In the genomic region with DNA sequence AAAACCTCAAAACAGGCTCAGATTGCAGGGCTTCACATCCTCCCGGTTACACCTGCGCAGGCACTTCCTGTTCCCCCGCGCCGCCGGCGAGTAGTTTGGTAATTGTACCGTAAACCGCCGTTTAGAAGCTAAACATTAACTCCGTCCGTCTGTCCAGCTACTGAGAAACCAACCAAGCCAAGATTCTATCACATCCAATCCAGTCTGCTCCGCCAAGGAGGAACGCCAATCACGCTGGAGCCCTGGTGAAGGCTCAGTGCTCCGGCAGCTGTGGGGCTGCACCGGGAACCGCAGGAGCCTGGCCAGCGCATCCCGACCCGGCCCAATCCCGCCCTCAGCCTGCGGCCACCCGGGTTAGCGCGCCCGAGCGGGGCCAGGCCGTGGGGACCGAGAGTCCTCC, we compare ENCODE assay signal across 8 mouse cellular contexts. TPM values are rescaled to one million over a fixed set of nuclear protein-coding genes. Genes with fewer than 3 reads are reported as not detected.
DNase-seq lines count a peak whose midpoint lies in the region; ATAC-seq and TF ChIP-seq lines count a peak whose summit lies in the region.

No protein-coding gene starts in this region.

- WGBS in heart, embryonic 10.5 days: under 1% methylated on average over 30 of the region's 30 CpGs
- WGBS in embryonic facial prominence, embryonic 12.5 days: under 1% methylated on average over 30 of the region's 30 CpGs
- under 1% methylated on average over 30 of the region's 30 CpGs for WGBS in intestine, postnatal 0 days
- WGBS in stomach, postnatal 0 days: 0% methylated on average over 21 of the region's 30 CpGs

- no peak for DNase-seq in heart, embryonic 10.5 days (ENCODE audit: low spot score)
- no peak for DNase-seq in heart, adult 9 months (ENCODE audit: low spot score in 2 of 2)
- peak; percentile 83 for DNase-seq in stomach, postnatal 0 days (ENCODE audit: low spot score)
- DNase-seq in yolk sac, embryonic 10.5 days (ENCODE audit: low spot score): no peak

- H3K27me3 ChIP-seq in heart, embryonic 10.5 days (ENCODE audit: insufficient read depth, poor library complexity, severe bottlenecking): no peaks in the 10 kb centered on the region
- no peaks in the 10 kb centered on the region for H3K27me3 ChIP-seq in E14TG2a.4 (ENCODE audit: insufficient read depth, low read length)
- H3K27me3 ChIP-seq in embryonic facial prominence, embryonic 12.5 days: no peaks in the 10 kb centered on the region
- H3K27me3 ChIP-seq in intestine, postnatal 0 days (replicated peaks; ENCODE audit: control insufficient read depth, insufficient read depth, low read length): no peaks in the 10 kb centered on the region
- H3K27me3 ChIP-seq in megakaryocyte, embryonic 14.5 days (replicated peaks): peaks cover 13% of the 10 kb centered on the region
- H3K27me3 ChIP-seq in stomach, postnatal 0 days (ENCODE audit: control insufficient read depth, insufficient read depth, low read length): no peaks in the 10 kb centered on the region

- no peak for TF ChIP-seq EP300 in stomach, postnatal 0 days (optimal IDR thresholded peaks at IDR 0.05)

- H3K36me3 ChIP-seq in heart, embryonic 10.5 days: peaks cover 4% of the 10 kb centered on the region; the same call in 1 of the 2 replicates
- H3K36me3 ChIP-seq in E14TG2a.4 (ENCODE audit: insufficient read depth, low read length): peaks cover 4% of the 10 kb centered on the region
- 0 out of 2 replicates have a peak, but pooled peaks cover 2% of the 10 kb centered on the region for H3K36me3 ChIP-seq in embryonic facial prominence, embryonic 12.5 days
- H3K36me3 ChIP-seq in intestine, postnatal 0 days (ENCODE audit: control insufficient read depth, insufficient read depth): peaks cover 4% of the 10 kb centered on the region; the same call in 1 of the 2 replicates
- H3K36me3 ChIP-seq in megakaryocyte, embryonic 14.5 days (replicated peaks; ENCODE audit: low read length): no peaks in the 10 kb centered on the region
- H3K36me3 ChIP-seq in stomach, postnatal 0 days (ENCODE audit: control insufficient read depth, insufficient read depth, low read length): no peaks in the 10 kb centered on the region

- H3K4me2 ChIP-seq in embryonic facial prominence, embryonic 12.5 days (replicated peaks): peak overlapping the region; percentile 60
- peak overlapping the region; percentile 83 for H3K4me2 ChIP-seq in intestine, postnatal 0 days (replicated peaks; ENCODE audit: low read depth)
- peak overlapping the region; percentile 64 for H3K4me2 ChIP-seq in stomach, postnatal 0 days (replicated peaks; ENCODE audit: low read depth)

- H3K4me3 ChIP-seq in heart, embryonic 10.5 days: peak overlapping the region; percentile 79
- peak overlapping the region; percentile 97 for H3K4me3 ChIP-seq in E14TG2a.4 (replicated peaks; ENCODE audit: low read length)
- peak overlapping the region; percentile 84 for H3K4me3 ChIP-seq in embryonic facial prominence, embryonic 12.5 days
- H3K4me3 ChIP-seq in intestine, postnatal 0 days (ENCODE audit: low read depth, low read length): peak overlapping the region; percentile 85
- peak overlapping the region; percentile 98 for H3K4me3 ChIP-seq in megakaryocyte, embryonic 14.5 days (replicated peaks)
- H3K4me3 ChIP-seq in stomach, postnatal 0 days (ENCODE audit: low read depth, low read length): peak overlapping the region; percentile 88

- no peak for TF ChIP-seq CTCF in E14TG2a.4 (conservative IDR thresholded peaks at IDR 0.05; ENCODE audit: low read length)
- TF ChIP-seq CTCF in intestine, postnatal 0 days (IDR thresholded peaks at IDR 0.05; ENCODE audit: low read depth): no peak
- TF ChIP-seq CTCF in stomach, postnatal 0 days (IDR thresholded peaks at IDR 0.05; ENCODE audit: low read depth): no peak

- H3K27ac ChIP-seq in heart, embryonic 10.5 days: peak overlapping the region; percentile 100
- H3K27ac ChIP-seq in embryonic facial prominence, embryonic 12.5 days: peak overlapping the region; percentile 96
- peak overlapping the region; percentile 98 for H3K27ac ChIP-seq in intestine, postnatal 0 days (ENCODE audit: low read depth, low read length)
- peak overlapping the region; percentile 97 for H3K27ac ChIP-seq in stomach, postnatal 0 days (replicated peaks)

- peaks cover 22% of the 10 kb centered on the region for H3K4me1 ChIP-seq in heart, embryonic 10.5 days
- H3K4me1 ChIP-seq in E14TG2a.4 (replicated peaks; ENCODE audit: low read depth, low read length): peaks cover 26% of the 10 kb centered on the region
- peaks cover 5% of the 10 kb centered on the region; the same call in 1 of the 2 replicates for H3K4me1 ChIP-seq in embryonic facial prominence, embryonic 12.5 days
- peaks cover 11% of the 10 kb centered on the region; the same call in 1 of the 2 replicates for H3K4me1 ChIP-seq in intestine, postnatal 0 days (replicated peaks; ENCODE audit: control insufficient read depth, insufficient read depth, low read length)
- peaks cover 15% of the 10 kb centered on the region for H3K4me1 ChIP-seq in megakaryocyte, embryonic 14.5 days
- H3K4me1 ChIP-seq in stomach, postnatal 0 days (replicated peaks; ENCODE audit: control insufficient read depth, insufficient read depth): no peaks in the 10 kb centered on the region; the same call in none of the 2 replicates

- H3K9ac ChIP-seq in embryonic facial prominence, embryonic 12.5 days: peak overlapping the region; percentile 84
- peak overlapping the region; percentile 86 for H3K9ac ChIP-seq in intestine, postnatal 0 days (ENCODE audit: low read depth, low read length)
- H3K9ac ChIP-seq in stomach, postnatal 0 days (ENCODE audit: low read length): peak overlapping the region; percentile 88

- peak; percentile 87 for ATAC-seq in embryonic facial prominence, embryonic 12.5 days (ENCODE audit: insufficient number of reproducible peaks, insufficient read depth, low FRiP score, low TSS enrichment)
- peak; percentile 88 for ATAC-seq in intestine, postnatal 0 days
- ATAC-seq in stomach, postnatal 0 days (ENCODE audit: low FRiP score, low TSS enrichment): peak; percentile 82

- no peaks in the 10 kb centered on the region for H3K9me3 ChIP-seq in heart, embryonic 10.5 days
- H3K9me3 ChIP-seq in E14TG2a.4 (ENCODE audit: low read length): no peaks in the 10 kb centered on the region
- no peaks in the 10 kb centered on the region for H3K9me3 ChIP-seq in embryonic facial prominence, embryonic 12.5 days
- no peaks in the 10 kb centered on the region for H3K9me3 ChIP-seq in intestine, postnatal 0 days (ENCODE audit: control insufficient read depth)
- H3K9me3 ChIP-seq in megakaryocyte, embryonic 14.5 days: no peaks in the 10 kb centered on the region
- no peaks in the 10 kb centered on the region for H3K9me3 ChIP-seq in stomach, postnatal 0 days (ENCODE audit: control insufficient read depth, low read length)

RNA-seq across cellular contexts. Expression of a gene that starts 0.5 kb away (rescaled TPM):
- polyA plus RNA-seq in heart, embryonic 10.5 days (2016; fragmentation: Nextera tagmentation; extraction: Ambion mirVana): 9.9 and 10.7 TPM in 2 replicates
- polyA plus RNA-seq in embryonic facial prominence, embryonic 12.5 days (2016; fragmentation: Nextera tagmentation; extraction: Ambion mirVana): 5.1 and 8.5 TPM in 2 replicates
- polyA plus RNA-seq in intestine, postnatal 0 days (2015; fragmentation: Nextera tagmentation; extraction: Ambion mirVana): 6.1 and 7.1 TPM in 2 replicates
- not detected in 2 replicates for polyA plus RNA-seq in megakaryocyte, embryonic 14.5 days (2012; ENCODE audit: insufficient read depth, low replicate concordance)
- 24.2 and 27.8 TPM in 2 replicates for polyA plus RNA-seq in stomach, postnatal 0 days (2015; fragmentation: Nextera tagmentation; extraction: Ambion mirVana)

RNA-seq across cellular contexts. Expression of a gene that starts 51.0 kb away (rescaled TPM):
- polyA plus RNA-seq in heart, embryonic 10.5 days (2016; fragmentation: Nextera tagmentation; extraction: Ambion mirVana): 24.0 and 70.2 TPM in 2 replicates
- 3.3 and 4.1 TPM in 2 replicates for polyA plus RNA-seq in embryonic facial prominence, embryonic 12.5 days (2016; fragmentation: Nextera tagmentation; extraction: Ambion mirVana)
- 0.09 TPM in 1 of 2 replicates, not detected in the other for polyA plus RNA-seq in intestine, postnatal 0 days (2015; fragmentation: Nextera tagmentation; extraction: Ambion mirVana)
- polyA plus RNA-seq in megakaryocyte, embryonic 14.5 days (2012; ENCODE audit: insufficient read depth, low replicate concordance): not detected in 2 replicates
- polyA plus RNA-seq in stomach, postnatal 0 days (2015; fragmentation: Nextera tagmentation; extraction: Ambion mirVana): 1.1 and 1.2 TPM in 2 replicates

RNA-seq across cellular contexts. Expression of a gene that starts 59.8 kb away (rescaled TPM):
- 123 and 136 TPM in 2 replicates for polyA plus RNA-seq in heart, embryonic 10.5 days (2016; fragmentation: Nextera tagmentation; extraction: Ambion mirVana)
- 80.7 and 82.6 TPM in 2 replicates for polyA plus RNA-seq in embryonic facial prominence, embryonic 12.5 days (2016; fragmentation: Nextera tagmentation; extraction: Ambion mirVana)
- 222 and 229 TPM in 2 replicates for polyA plus RNA-seq in intestine, postnatal 0 days (2015; fragmentation: Nextera tagmentation; extraction: Ambion mirVana)
- 47.0 and 117 TPM in 2 replicates for polyA plus RNA-seq in megakaryocyte, embryonic 14.5 days (2012; ENCODE audit: insufficient read depth, low replicate concordance)
- 385 and 409 TPM in 2 replicates for polyA plus RNA-seq in stomach, postnatal 0 days (2015; fragmentation: Nextera tagmentation; extraction: Ambion mirVana)
